Mouse (Mus musculus) heart, adult 11 months (tissue): ENCODE measurements around the gene Neb.
A peak's percentile ranks its signal among the peaks of the same experiment; 100 is the strongest.

ENCODE experiments used
- DNase-seq: peaks from one replicate; pipeline ENCODE4 v3.0.0; 2022

The Neb gene

DNA sequence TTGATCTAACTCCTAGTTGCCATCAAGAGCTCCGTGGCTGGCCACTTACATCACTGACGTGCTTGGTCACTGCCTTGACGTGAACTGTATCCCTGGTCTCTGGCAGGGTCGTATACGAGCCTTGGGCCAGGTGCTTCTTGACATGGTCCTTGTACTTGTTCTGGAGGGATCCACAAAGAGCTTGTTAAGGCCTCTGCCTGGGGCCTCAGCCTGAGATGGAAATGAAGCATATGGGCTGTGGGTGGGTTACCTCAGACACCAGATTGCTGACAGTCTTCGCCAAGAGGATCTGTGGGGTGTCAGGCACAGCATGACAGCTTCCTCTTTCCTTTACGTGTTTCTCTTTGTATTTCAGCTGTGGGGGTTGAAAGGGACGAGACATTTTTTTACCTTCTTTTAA, 201.7 kb downstream of the Neb start:
- DNase-seq, result peak; percentile 81

GRCm38 (mm10) chr2:52174951-52175350, 203.3 kb downstream of the Neb start:
- no peak for DNase-seq

DNA sequence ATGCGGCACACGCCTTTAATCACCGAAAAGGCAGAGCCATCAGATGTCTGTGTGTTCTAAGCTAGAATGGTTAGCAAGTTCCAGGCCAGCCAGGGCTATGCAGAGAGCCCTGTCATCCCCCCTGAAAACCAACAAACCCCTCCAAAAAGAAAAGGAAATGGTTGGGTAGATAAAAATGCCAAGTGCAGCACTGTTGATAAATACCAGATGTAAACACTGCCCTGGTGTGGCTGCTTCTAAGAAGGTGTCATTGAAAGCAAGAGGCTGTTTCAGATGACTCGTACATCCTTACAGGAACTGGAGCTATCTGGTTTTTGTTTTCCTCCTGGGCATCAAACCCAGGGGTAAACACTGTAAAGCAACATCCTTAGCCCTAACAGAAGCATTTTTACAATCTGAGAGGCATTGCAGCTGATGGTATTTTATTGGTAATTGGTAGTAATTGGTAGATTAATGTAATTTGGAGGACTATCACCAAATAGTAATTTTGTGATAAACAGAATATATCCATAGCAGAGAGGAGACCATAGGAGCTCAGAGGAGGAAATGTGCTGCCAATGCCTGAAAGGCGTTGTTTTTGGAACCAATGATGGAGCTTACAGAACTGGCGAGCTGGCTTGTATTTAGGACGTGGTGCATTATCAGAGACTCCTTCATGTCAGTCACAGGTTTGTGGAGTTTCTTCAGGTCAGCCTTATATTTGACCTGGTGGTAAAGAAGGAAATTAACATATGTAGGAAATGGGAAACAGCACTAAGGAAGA, 208.8 kb downstream of the Neb start:
- peak; percentile 25 for DNase-seq

DNA sequence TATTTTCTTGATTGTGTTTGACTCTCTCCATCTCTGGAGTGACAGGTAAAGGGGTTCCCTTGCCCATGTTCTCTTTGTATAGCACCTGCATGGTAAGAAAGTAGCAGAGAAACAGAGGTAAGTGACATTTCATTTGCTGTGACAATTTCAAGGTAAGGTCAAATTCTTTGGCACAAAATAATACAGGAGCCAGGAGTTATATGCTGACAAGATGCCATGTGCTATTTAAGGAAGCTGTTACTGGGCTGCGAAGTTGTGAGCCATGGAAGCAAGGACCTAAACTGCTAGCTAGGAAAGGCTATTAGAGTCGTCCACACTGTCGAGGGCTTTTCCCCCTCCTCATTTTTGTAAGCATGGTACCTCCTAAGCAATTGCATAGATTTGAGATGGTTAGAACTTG, 225.2 kb downstream of the Neb start:
- no peak for DNase-seq

DNA sequence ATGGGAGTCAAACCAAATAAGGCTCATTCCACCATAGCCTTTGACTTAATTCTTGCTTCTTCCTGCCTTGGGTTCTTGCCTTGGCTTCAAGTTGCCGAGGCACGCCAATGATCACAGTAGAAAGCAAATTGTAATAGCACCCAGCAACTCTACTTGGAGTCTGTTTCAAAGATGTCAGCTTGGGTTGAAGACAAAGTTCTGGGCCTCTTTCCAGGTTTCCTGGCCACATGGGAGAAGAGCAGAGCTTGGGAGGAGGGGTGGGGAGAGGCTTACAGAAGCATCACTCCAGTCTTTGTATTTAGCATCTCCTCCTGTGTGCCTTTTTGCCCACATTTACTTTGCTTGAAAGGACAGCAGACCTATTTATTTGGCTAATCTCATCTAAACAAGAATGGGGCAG, 244.9 kb downstream of the Neb start:
- peak; percentile 94 for DNase-seq

GRCm38 (mm10) chr2:52131370-52131769, 246.9 kb downstream of the Neb start:
- DNase-seq, result peak; percentile 84

GRCm38 (mm10) chr2:52114086-52114485, 264.2 kb downstream of the Neb start:
- no peak for DNase-seq
